Mouse (Mus musculus) WW6 (cell line): Measurements from ENCODE around the gene Pttg1ip.

Experiments used
- DNase-seq: peaks from one replicate; pipeline ENCODE4 v3.0.0-alpha.2; 2013; ENCODE audit warnings: low read depth, low spot score

Gene Pttg1ip

GRCm38 (mm10) chr10:77581408-77582284 lies at the start of gene Pttg1ip:
TSS of gene Pttg1ip (plus strand) at chr10:77581720.
- peak; percentile 91 for DNase-seq

DNA sequence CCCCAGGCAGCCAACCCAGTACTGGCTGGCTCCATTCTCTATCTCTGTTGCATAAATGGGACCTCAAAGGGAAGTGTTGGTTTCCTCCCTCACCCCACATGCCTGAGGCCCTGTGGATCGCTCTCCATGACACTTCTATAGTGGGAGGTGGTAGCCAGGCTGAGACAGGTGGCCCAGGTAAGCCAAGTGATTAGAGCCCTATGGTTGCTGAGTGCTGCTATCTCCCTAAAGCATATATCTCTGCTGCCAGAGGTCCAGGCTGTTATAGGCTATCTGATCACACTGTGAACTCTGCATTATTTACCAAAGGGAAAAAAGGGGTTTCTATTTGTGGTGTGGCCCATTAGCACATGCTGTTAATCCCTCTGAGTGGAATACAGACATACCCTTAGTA lies 49.5 kb upstream of the Pttg1ip start:
- DNase-seq: no peak

DNA sequence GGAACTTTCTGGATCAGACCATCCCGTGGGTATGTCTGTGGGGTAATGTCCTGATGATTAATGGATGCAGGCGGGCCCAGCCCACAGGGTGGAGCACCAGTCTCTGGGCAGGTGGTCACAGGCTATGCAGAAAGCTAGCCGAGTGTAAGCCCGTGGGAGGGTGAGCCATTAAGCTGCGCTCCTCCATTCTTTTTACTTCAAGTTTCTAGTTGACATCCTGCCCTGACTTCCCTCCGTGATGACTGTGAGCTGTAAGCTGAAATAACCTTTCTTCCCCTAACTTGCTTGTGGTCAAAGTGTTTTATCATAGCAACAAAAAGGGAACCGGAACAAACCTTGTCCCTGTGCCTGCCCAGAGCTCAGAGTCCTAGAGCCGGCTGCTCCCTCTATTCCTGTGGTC lies 44.8 kb upstream of the Pttg1ip start:
- DNase-seq: no peak

DNA sequence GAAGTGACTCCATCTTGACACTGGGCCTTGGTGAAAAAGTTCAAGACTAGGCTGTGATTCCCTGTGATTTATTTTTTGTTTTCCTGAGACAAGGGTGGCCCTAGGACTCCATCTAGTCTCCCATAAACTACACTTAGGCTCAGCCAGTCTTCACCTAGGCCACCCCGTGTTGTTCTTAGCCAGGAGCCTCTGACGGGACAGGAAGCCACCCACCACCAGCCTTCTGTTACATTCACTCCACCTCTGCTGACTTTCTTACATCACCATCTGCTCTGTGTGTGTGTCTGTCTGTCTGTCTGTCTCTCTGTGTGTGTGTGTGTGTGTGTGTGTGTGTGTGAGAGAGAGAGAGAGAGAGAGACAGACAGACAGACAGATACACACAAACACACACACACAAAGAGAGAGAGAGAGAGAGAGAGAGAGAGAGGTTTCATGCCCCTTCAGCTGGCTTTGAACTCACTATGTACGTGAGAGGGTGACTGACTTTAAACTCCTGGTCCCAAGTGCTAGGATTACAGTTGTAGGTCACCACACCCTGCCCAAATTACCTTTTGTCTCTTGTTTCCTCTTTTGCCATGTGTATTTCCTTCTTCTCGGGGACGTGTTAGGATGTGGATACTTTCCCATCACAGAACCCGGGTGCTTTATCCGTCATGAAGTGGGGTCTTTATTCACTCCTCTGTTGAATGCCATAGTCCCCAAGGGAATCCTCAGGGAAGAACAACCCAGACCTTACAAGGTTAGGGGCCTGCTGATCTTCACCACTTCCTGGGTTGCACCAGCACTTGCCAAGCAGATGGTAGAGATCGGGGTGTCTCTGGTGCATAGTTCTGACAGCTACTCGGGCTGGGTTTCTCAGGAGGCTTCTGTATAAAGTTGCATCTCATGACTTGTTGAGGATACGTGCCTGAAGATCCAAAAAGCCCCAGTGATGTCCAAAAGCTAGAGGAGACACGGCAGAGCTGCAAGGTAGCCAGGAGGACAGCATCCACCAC lies 44.0 kb upstream of the Pttg1ip start:
- no peak for DNase-seq

DNA sequence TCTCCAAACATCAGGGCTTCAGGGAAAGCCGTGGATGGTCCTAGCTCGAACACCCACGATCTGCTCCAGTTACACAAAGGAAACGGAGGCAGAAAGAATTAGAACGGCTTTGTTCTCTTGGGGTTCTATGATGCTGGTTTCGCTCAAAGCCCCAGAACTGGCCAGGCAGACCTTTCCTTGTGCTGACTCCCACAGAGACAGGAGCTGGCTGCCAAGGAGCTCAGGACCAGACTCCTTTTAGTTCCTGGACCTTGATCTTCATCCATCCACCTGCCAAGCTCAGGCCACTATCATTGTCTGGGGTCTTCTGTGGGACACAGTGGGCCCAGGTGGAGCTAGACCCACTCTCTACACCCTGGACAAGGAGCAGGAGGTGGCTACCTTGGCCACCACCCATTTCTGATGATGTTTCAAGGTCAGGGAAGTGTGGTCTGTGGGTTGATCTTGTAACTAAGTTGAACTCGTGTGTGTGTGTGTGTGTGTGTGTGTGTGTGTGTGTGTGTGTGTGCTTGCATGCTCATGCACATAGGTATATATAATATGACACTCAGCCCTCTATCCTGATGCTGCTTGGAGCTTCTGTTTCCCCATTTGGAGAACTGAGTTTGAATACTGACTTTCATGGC lies 42.1 kb upstream of the Pttg1ip start:
- no peak for DNase-seq

GRCm38 (mm10) chr10:77540576-77541102 lies 40.9 kb upstream of the Pttg1ip start:
- DNase-seq: no peak

DNA sequence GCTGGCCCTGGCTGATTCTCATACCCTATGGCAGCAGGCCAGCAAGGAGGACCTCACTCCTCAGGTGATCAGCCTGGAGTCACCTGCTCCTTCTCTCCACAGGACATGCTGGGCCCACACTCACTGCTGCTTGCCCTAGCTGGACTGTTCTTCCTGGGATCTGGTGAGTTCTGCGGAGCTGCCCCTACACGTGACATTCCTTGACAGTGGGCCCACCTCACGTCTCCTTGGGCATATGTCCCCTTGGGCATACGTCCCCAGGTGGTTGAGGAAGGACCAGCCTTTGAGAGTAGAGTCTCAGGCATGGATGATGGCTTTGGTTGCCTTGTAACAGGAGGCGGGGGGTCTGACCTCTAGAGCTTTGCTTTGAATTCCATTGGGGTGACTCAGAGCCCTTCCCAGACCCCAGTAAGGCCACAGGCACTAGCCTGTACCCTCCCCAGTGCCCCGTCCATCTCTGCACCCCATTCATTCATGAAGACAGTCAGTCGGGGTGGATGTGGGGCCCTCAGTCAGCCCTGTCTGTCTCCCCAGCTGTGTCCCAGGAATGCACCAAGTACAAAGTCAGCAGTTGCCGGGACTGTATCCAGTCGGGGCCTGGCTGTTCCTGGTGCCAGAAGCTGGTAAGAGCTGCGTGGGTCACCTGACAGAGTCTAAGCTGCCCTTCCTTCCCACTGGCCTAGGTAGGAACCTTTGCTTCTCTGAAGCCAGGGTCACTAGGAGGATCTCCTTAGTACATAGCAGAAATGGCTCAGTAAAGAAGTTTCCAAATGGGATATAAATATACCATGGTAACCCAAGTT lies 39.5 kb upstream of the Pttg1ip start:
- DNase-seq: no peak

DNA sequence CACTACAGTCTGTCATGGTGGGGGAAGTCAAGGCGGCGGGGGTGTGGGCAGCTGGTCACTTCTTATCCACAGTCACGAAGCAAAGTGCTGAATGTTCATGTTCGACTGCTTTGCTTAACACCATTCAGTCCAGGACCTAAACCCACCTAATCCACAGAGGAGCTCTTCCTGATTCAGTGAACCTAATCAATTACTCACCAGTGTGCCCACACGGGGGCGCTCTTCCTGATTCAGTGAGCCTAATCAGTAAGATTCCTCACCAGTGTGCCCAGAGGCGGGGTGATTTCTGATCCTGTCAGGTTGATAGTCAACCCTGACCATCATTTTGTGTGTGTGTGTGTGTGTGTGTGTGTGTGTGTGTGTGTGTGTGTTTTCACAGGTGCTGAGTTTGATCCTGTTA lies 38.3 kb upstream of the Pttg1ip start:
- DNase-seq: peak; percentile 46

- no peak for DNase-seq
Measured at GRCm38 (mm10) chr10:77544916-77545315, 36.6 kb upstream of the Pttg1ip start.

DNA sequence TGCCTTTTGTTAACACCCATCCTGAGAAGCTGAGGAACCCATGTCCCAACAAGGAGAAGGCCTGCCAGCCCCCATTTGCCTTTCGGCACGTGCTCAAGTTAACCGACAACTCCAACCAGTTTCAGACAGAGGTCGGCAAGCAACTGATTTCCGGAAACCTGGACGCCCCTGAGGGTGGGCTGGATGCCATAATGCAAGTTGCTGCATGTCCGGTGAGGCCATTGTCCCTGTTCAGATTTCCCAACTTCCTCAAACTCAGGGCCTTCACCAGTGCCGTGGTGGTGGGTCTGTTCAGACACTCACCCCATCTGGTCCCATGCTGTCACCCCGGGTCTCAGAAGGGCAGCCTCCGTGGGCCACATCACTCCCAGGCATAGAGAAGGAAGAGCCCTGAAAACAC lies 32.9 kb upstream of the Pttg1ip start:
- no peak for DNase-seq

DNA sequence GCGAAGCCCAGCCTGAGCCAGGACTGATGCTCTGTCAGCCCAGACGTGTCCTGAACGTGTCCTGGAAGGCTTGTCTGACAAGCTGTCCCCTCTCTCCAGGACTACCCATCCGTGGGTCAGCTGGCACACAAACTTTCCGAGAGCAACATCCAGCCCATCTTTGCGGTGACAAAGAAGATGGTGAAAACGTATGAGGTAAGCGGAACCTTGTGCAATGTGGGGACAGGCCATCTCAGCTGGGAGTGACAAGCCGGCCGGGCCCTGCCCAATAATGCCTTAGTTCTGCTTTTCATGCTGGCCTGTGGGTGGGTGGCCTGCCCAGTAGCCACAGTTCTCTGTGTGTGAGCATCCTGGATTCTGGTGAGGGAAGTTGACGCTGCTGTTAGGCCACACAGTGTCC lies 30.6 kb upstream of the Pttg1ip start:
- DNase-seq: no peak

DNA sequence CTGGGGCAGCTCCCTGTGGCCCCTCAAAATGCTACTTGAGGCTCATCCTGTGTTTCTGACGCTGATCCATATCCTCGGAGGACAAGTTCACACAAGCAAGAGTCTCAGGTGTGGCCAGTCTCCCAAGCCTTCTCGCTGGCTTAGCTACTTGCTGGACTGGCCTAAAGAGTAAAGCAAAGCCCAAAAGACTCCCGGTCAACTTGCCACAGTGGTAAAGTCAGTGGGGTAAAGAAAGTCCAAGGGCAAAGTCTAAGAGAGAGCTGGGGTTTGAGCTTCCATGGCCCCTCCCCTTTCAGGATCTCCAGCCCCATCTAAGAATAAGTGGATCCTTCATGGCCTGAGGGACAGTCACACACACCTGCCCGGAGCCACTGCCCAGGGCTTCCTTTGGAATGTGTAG lies 29.4 kb upstream of the Pttg1ip start:
- DNase-seq: no peak

- DNase-seq: no peak
Measured at GRCm38 (mm10) chr10:77553285-77553684, 28.2 kb upstream of the Pttg1ip start.

- DNase-seq: no peak
Measured at GRCm38 (mm10) chr10:77554918-77555317, 26.6 kb upstream of the Pttg1ip start.

GRCm38 (mm10) chr10:77556631-77557030 lies 24.9 kb upstream of the Pttg1ip start:
- DNase-seq: no peak

DNA sequence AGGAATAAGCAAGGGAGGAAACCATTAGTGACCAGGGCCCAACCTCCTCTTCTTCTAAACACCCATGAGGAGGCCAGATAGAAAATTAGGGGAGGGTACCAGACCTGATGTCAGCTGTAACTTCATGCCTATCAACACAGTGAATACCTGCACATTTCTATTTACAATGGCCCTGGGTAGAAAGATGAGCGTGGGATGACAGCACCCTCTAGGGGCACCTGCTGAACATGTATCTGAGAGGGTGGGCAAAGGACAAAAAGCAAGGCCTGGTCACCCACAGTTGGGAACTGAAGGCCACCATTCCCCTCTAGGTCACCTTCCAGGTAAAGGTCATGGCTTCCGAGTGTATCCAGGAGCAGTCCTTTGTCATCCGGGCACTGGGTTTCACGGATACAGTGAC lies 23.9 kb upstream of the Pttg1ip start:
- DNase-seq: no peak

- no peak for DNase-seq
Measured at GRCm38 (mm10) chr10:77560090-77560489, 21.4 kb upstream of the Pttg1ip start.

DNA sequence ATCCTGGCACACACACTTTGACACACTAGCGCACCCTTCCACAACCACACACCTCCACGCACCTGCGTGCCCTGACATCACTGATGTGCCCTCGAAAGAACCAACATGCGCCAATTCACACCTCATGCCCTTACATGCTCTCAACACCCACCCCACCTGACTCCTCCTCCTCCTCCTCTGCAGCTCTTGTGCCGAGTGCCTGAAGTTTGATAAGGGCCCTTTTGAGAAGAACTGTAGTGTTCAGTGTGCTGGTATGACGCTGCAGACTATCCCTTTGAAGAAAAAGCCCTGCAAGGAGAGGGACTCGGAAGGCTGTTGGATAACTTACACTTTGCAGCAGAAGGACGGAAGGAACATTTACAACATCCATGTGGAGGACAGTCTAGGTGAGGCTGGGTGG lies 20.7 kb upstream of the Pttg1ip start:
- no peak for DNase-seq

- DNase-seq: no peak
Measured at GRCm38 (mm10) chr10:77561508-77561907, 20.0 kb upstream of the Pttg1ip start.

GRCm38 (mm10) chr10:77565005-77565404 lies 16.5 kb upstream of the Pttg1ip start:
- no peak for DNase-seq

- DNase-seq: peak; percentile 56
Measured at GRCm38 (mm10) chr10:77566651-77567050, 14.9 kb upstream of the Pttg1ip start.
